Mouse (Mus musculus): ENCODE results near the gene Gm136.

DNA sequence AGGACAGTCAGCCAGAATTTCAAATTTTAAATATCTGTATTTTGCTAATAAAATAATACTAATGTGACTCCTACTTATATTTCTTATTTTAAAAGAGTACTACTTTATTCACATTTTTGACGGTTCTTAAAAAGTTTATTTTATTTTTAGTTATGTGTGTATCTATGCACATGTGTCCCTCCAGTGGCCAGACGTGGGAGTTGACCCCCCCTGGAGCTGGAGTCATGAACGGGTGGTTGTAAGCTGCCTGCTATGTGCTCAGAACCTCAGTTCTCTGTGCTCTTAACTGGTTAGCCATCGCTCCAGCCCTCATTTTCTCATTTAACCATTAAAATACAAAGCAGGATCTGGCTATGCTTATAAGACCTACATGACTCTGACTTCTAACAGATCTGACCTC lies 53.0 kb downstream of the Gm136 start:
- TF ChIP-seq GATA1 (IDR thresholded peaks at IDR 0.05; ENCODE audit: low read length) = no peak
- no peak for TF ChIP-seq TAL1 (IDR thresholded peaks at IDR 0.05; ENCODE audit: low read length)

Measured in erythroblast, embryonic 14.5 days (primary cell).